Mouse (Mus musculus): ENCODE data around the gene Ces1d.
"Not testable (repeated sequence)": the region's sequence is repeated elsewhere in the genome, so short reads cannot be mapped to it uniquely, and the experiment has no call there.

DNA sequence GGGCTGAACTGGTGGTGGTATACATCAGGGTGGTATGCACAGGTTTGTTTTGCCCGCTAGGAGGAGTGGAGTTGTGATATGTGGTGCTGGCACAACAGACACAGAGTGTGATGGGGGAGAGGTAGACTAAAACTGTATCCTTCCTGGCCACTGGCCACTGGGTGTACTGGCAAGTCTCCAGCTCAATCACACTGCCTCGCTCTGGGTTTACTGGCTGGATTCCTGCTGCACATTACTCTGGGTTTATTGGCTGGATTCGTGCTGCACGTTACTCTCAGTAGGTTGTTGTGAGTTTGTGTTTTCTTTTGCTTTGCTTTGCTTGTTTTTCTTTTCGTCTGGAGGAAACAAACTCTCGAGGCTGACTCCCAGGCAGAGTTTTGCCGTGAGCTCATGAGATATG is 1.5 kb upstream of the Ces1d start:
- TF ChIP-seq CTCF (conservative IDR thresholded peaks at IDR 0.05 in 1 of 2, IDR thresholded peaks at IDR 0.05 in 1 of 2; ENCODE audit: low read depth in 2 of 2, low read length in 2 of 2); POLR2A (IDR thresholded peaks at IDR 0.05; ENCODE audit: low read depth, low read length); KAT2A (IDR thresholded peaks at IDR 0.05; ENCODE audit: insufficient replicate concordance, low read length); EP300 (IDR thresholded peaks at IDR 0.05; ENCODE audit: low read length); MAX (IDR thresholded peaks at IDR 0.05; ENCODE audit: low read length); RAD21 (IDR thresholded peaks at IDR 0.05; ENCODE audit: low read depth, low read length); ELF1 (IDR thresholded peaks at IDR 0.05; ENCODE audit: low read depth, low read length); ETS1 (conservative IDR thresholded peaks at IDR 0.05; ENCODE audit: low read depth, low read length); CHD2 (IDR thresholded peaks at IDR 0.05; ENCODE audit: low read length): not testable (repeated sequence)

Data from CH12.LX (cell line).